8 mouse cellular contexts compared by ENCODE assay signal in the genomic region with DNA sequence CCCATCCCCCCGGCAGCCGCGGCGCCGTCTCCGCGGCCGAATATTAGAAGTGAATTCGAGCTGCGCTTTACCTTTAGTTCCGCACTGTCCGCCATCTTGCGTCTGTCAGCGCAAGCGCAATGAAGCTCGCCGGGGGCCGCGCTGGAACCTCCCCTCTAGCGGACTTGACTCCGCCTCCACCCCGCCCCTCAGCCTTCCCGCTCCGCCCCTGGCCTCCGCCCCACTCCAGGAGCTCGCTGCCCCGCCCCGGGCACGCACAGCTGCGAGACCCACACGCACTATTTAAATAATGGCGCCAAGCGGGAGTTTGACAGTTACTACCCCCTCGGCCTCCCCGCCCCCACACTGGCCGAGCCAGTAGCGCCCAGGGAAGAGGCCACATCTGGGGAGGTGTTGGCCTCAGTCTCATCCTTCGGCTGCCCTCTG. TPM values are rescaled to one million over a fixed set of nuclear protein-coding genes. Genes with fewer than 3 reads are reported as not detected.
DNase-seq lines count a peak whose midpoint lies in the region; ATAC-seq and TF ChIP-seq lines count a peak whose summit lies in the region.

No protein-coding gene starts in this region.

- peak; percentile 96 for ATAC-seq in forebrain, embryonic 15.5 days (replicated peaks)
- ATAC-seq in neutrophil, adult 5-6 weeks (ENCODE audit: extremely low read depth, insufficient number of reproducible peaks, low FRiP score, poor library complexity, severe bottlenecking), result peak; percentile 96

- H3K4me2 ChIP-seq in forebrain, embryonic 15.5 days (replicated peaks), result peak overlapping the region; percentile 85

- no peak for TF ChIP-seq CTCF in lung, adult 2 months (IDR thresholded peaks at IDR 0.05; ENCODE audit: insufficient read depth, low read length)

- WGBS in forebrain, embryonic 15.5 days, result 1% methylated on average over 38 of the region's 38 CpGs
- under 1% methylated on average over 38 of the region's 38 CpGs for WGBS in lung, adult 2 months

- H3K27ac ChIP-seq in ES-E14 (ENCODE audit: insufficient read depth, low read depth, low read length, poor library complexity, severe bottlenecking), result peak overlapping the region; percentile 76
- peak overlapping the region; percentile 98 for H3K27ac ChIP-seq in forebrain, embryonic 15.5 days (replicated peaks)

- peak overlapping the region; percentile 98 to 100 for H3K4me3 ChIP-seq in ES-E14 (ENCODE audit: insufficient read depth in 1 of 2, low read depth in 1 of 2, low read length in 2 of 2, poor library complexity in 1 of 2, severe bottlenecking in 1 of 2)
- H3K4me3 ChIP-seq in forebrain, embryonic 15.5 days, result peak overlapping the region; percentile 83
- peak overlapping the region; percentile 80 for H3K4me3 ChIP-seq in lung, adult 2 months (replicated peaks; ENCODE audit: extremely low read depth, low read depth, low read length)

- DNase-seq in ES-E14 (ENCODE audit: low read depth, low spot score), result peak; percentile 89
- peak; percentile 94 for DNase-seq in cerebellum, adult 11-12 months
- DNase-seq in heart, postnatal 25 days (ENCODE audit: low spot score), result peak; percentile 91
- DNase-seq in layer of hippocampus, adult 18-20 months (ENCODE audit: low spot score in 2 of 2), result peak; percentile 96 to 97
- peak; percentile 95 for DNase-seq in lung, adult 2 months
- DNase-seq in thymus, adult 18-20 months, result peak; percentile 95 to 96

- no peaks in the 10 kb centered on the region for H3K27me3 ChIP-seq in forebrain, embryonic 15.5 days

- H3K36me3 ChIP-seq in ES-E14 (ENCODE audit: control insufficient read depth, insufficient read depth, low read length, poor library complexity, severe bottlenecking), result no peaks in the 10 kb centered on the region
- H3K36me3 ChIP-seq in forebrain, embryonic 15.5 days, result no peaks in the 10 kb centered on the region

- no peaks in the 10 kb centered on the region for H3K4me1 ChIP-seq in ES-E14 (ENCODE audit: control insufficient read depth in 2 of 2, insufficient read depth in 2 of 2, low read length in 2 of 2, poor library complexity in 1 of 2)
- peaks cover 29% of the 10 kb centered on the region for H3K4me1 ChIP-seq in forebrain, embryonic 15.5 days
- peaks cover 5% of the 10 kb centered on the region for H3K4me1 ChIP-seq in lung, adult 2 months (ENCODE audit: control insufficient read depth, insufficient read depth, low read length)

- H3K9ac ChIP-seq in ES-E14 (ENCODE audit: insufficient read depth, low read depth, low read length, poor library complexity, severe bottlenecking), result peak overlapping the region; percentile 94
- H3K9ac ChIP-seq in forebrain, embryonic 15.5 days (replicated peaks), result peak overlapping the region; percentile 95

- TF ChIP-seq POLR2A in lung, adult 2 months (IDR thresholded peaks at IDR 0.05; ENCODE audit: borderline replicate concordance, extremely low read depth, low read depth, low read length), result peak; percentile 98

- no peaks in the 10 kb centered on the region for H3K9me3 ChIP-seq in ES-E14 (ENCODE audit: control insufficient read depth, insufficient read depth, low read depth, low read length)
- no peaks in the 10 kb centered on the region for H3K9me3 ChIP-seq in forebrain, embryonic 15.5 days

- in situ Hi-C loops in ES-E14 (cut with MboI; ENCODE audit: low sequenced_read_pairs in 2 of 2, unreplicated experiment in 2 of 2), result no loop called here

- intact Hi-C loops in heart, postnatal 25 days (cut with DNase I), result loop anchor here (5.0 kb wide), 2 partner anchors 92 to 127 kb away; no protein-coding TSS in a partner anchor

TF ChIP-seq in ES-E14, 5 proteins besides CTCF, POLR2A, EP300 and RAD21:
- TF ChIP-seq MAFK (IDR thresholded peaks at IDR 0.05; ENCODE audit: insufficient read depth, low read depth, low read length) (no peak), CHD2 (IDR thresholded peaks at IDR 0.05; ENCODE audit: low read depth, low read length) (no peak), ZC3H11A (IDR thresholded peaks at IDR 0.05; ENCODE audit: borderline replicate concordance, low read depth, low read length) (no peak), ZNF384 (IDR thresholded peaks at IDR 0.05; ENCODE audit: low read depth, low read length) (no peak), HCFC1 (IDR thresholded peaks at IDR 0.05; ENCODE audit: borderline replicate concordance, insufficient read depth, low read length) (no peak)
TF ChIP-seq in ES-E14: peak in this region for 0.

RNA-seq across cellular contexts. Expression of a gene that starts 6.9 kb away (rescaled TPM):
- 12.6 and 12.7 TPM in 2 replicates for total RNA-seq in ES-E14 (2012; rRNA removed)
- 58.7 and 65.3 TPM in 2 replicates for polyA plus RNA-seq in forebrain, embryonic 15.5 days (2015; fragmentation: Nextera tagmentation; extraction: Ambion mirVana)
- total RNA-seq in heart, postnatal 25 days (2021), result 10 to 100 TPM; 20.3 to 24.5 TPM
- 10 to 100 TPM; 68.0 to 70.8 TPM for total RNA-seq in layer of hippocampus, adult 18-20 months (2021)
- 25.4 and 36.5 TPM in 2 replicates for polyA plus RNA-seq in lung, adult 2 months (2012; rRNA removed)
- total RNA-seq in neutrophil, adult 5-6 weeks (2017), result 78.0 and 84.1 TPM in 2 replicates

Comparison
In these comparisons a context has a peak if more than half of its experiments do, and no peak if none do; other contexts are left out.
1. Peak in every context shown above with its lines: DNase-seq, ATAC-seq, H3K4me3 ChIP-seq and H3K27ac ChIP-seq.